Mouse (Mus musculus): ENCODE measurements at regions not wholly inside any gene's neighbourhood (a gene's known extent, or its start where the extent isn't known, plus 50 kb on each side); places are given as distances from the start of the nearest gene placed in this dataset.

- TF ChIP-seq CTCF (IDR thresholded peaks at IDR 0.05; ENCODE audit: extremely low read depth, insufficient read depth, low read length), result no peak
- no peak for TF ChIP-seq POLR2A (IDR thresholded peaks at IDR 0.05; ENCODE audit: extremely low read depth, insufficient read depth, low read length)
These were observed 187.5 kb upstream of the Hs6st1 start for GRCm38 (mm10) chr1:35880562-35881265.
